Mouse (Mus musculus): ENCODE data around the gene Padi3.

Gene Padi3

DNA sequence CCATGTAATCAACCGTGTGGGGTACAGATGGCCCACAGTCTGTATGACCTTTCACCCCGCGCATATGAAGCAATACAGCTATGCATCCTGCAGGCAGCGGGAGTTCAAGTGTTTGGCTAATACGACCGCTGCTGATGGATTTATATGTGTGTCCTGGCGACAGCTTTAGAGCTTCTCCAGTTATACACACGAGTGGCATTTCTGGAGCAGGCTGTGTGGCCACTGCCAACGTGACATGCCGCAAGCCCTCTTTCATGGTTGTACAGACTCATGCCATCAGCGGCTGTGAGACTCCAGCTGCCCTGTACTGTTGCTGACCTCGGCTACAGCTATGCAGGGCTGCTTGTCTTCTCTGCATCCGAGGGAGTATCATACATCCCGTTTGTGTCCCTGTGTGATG, 29.9 kb downstream of the Padi3 start:
- no peak for DNase-seq (ENCODE audit: low read depth, low spot score)

DNA sequence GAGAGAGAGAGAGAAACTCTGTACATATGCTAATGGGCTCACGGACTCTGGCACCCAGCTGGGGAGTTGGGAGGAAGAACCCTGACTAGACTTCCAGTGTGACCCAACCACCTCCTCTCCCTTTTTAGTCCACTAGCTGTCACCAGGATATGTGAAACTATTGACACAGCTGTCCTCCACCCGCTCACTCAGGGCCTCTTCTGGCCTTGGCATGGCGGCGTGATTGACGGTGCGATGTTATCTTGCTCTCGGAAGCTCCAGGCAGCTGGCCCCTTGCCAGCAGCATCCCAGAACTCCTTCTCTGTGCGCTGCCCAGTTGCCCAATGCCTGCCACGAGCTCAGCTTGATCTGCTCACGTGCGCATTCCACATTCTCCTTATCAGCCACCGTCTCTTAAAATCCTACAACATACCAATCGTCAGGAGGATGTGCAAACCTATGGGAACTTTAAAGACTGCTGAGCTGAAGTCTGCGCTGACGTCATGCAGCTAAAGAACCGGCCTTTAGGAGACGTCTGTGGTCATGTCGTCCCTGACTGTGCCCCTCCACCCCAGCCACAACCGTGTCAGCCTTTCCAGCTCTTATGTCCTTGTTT, 30.5 kb downstream of the Padi3 start:
- DNase-seq (ENCODE audit: low read depth, low spot score): no peak

DNA sequence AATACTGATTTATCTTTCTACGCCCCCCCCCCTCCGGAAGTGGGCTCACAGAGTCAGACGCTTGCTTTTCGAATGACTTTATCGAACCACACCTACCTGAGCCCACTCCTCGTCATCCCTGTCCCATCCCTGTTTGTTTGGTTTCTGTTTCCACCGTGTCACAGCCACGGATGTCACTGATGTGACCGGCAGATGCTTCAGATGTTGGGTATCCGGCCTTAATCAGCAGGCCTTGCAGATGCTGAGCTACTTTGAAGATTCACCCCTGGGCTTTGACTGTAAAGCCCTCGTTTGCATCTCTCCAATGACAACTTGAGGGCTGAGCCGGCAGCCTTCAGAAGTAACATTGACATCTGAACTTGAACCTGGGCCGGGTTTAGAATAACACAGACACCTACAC, 33.8 kb downstream of the Padi3 start:
- DNase-seq (ENCODE audit: low read depth, low spot score): no peak

DNA sequence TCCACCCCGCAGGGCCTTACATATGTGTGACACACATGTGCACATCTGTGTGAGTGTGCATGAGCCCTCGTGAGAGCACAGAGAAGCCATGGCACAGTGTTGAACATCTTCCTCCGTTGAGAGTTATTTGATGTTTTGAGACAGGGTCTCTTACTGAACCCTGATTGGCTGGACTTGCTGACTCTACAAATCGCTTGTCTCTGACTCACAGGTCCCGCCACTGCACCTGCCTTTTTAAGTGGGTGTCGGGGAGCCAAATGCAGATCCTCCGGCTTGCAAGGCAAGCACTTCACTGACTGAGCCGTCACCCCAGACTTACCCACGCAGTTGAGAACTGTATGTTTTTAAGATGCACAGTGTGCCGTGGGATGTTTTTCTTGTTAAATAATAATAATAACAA, 34.6 kb downstream of the Padi3 start:
- DNase-seq (ENCODE audit: low read depth, low spot score): no peak

DNA sequence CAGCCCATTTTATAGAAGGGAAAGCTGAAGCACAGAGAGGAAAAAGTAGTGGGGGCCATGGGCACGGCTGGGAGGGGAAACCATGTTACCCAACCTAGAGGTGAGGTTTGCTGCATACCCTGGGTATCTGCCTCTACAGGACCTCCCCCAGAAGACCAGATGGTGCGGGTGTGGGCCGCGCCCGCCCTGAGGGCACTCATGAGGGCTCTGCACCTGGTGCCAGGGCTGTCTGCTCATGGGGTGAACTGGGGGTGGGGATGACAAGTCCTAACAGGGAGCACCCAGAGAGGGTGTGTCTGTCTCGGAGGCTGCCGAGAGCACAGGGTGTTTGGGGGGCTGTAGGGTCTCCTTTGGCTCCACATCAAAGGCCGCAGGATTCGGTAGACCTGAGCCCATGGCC, 35.6 kb downstream of the Padi3 start:
- peak; percentile 32 for DNase-seq (ENCODE audit: low read depth, low spot score)

DNA sequence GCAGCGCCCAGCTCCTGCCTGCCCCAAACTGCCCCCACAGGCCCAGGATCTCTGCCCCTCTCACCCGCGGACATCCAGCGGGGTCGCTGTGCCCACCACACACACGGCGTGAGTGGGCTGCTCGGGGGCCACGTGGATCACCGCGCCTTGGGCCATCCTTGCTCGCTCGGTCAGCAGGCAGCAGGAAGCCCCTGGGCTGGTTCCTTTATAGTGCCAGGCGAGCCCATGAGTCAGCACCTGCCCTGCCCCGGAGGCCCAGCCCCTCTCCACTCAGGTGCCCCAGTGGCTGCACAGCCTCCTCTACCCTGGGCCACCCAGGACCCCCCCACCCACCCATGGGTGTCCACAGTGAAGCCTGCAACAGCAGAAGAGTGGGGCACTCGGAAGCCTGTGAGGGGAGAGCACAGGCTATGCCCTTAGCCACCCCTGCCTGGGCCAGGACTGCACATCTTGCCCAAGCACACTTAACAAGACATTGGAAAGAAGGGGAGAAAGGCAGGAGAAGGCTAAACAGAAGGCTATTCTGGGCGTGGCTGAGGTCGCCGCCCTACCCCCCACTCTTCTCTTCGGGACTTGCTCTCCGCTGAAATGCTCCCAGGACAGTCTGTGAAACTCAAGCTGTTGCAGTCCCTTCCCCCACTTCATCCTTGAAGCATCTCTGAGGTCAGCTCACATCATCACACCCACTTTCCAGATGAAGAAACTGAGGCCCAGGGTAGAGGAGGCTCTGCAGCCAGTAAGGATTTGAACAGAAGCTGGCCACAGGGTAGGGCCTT, 36.2 kb downstream of the Padi3 start, which contains the start of gene Padi4:
Gene Padi4, minus strand, starts transcription at position 212 of the 776 bp plus-strand sequence.
- peak; percentile 91 for DNase-seq (ENCODE audit: low read depth, low spot score)

DNA sequence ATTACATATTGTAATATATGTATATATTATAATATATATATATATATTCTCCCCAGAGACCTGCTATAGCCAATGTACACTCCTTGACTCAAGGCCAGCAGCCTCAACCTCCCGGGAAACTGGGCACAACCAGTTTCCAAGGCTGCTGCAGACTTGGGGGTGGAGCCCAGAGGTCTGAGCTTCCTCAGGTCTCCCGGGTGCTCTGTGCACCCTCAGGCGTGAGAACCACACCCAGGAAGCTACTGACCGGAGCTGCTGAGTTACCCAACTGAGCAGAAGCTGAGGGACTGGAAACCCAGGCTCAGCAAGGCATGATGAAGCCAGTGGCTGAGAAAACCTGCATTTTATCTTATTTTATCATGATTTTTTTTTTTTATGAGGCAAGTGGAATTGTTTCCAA, 39.4 kb downstream of the Padi3 start:
- DNase-seq (ENCODE audit: low read depth, low spot score): peak; percentile 57

DNA sequence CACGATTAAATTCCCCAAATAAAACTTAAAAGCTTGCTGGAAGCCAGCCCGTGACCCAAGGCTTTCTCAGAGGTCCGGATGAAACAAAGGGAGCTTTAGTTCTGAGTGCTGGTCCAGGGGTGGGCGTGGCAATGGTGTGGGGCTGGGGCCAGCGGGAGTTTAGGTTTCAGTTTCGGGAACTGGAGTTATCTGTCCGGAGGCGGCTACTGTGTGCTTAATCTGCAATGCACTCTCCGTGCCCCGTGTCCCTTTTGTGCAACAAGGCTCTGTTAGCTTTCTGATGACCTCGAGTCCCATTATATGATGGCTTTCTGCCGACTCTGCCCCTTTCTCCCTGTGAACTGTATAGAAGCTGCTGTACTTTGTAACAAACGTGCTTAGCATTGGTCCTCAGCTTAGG, 40.0 kb downstream of the Padi3 start:
- peak; percentile 44 for DNase-seq (ENCODE audit: low read depth, low spot score)

DNA sequence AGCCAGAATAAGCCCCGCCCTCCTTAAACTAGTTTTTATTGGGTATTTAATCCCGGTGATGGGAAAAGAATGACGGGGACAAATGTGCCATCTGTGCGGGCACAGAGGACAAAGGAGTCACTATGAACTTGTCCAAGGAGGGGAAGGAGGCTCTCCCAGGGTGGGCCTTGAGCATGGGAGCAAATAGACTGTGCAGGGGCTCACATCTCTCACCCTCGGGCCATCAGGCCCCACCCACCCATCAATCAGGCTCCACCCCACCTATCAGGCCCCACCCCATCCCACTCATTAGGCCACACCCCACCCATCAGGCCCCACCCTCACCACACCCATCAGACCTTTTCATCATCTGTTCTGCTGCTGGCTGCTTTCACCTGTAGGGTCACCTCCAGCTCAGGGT, 41.5 kb downstream of the Padi3 start:
- peak; percentile 49 for DNase-seq (ENCODE audit: low read depth, low spot score)

DNA sequence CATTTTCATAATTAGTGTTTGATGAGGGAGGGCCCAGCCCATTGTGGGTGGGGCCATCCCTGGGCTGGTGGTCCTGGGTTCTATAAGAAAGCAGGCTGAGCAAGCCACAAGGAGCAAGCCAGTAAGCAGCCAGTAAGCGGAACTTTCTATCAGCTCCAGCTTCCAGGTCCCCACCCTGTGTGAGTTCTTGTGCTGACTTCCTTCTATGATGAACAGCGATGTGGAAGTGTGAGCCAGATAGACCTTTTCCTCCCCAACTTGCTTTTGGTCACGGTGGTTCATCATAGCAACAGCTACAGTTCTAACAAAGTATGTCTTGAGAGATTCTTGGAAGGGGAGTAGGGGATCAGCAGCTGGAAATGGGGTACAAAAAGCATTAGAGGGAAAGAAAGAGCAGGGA, 44.5 kb downstream of the Padi3 start:
- no peak for DNase-seq (ENCODE audit: low read depth, low spot score)

DNA sequence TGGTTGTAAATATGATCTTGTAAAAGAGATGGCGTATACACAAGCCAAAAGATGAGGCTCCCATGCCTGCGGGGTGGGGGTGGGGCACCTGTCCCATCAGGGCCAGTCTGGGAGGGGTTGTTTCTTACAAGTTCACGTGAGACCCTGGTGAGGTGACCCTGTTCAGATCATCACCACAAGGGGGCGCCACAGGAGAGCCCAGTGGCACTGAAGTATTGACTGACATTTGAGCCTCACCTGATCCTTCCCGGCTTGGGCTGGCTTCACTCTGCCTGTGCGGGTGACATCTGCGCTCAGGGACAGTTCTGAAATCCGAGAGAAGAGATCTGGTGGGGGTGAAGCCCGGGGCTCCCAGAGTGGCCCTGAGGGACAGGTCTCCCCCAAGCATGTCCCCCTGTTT, 47.3 kb downstream of the Padi3 start:
- DNase-seq (ENCODE audit: low read depth, low spot score): peak; percentile 78

DNA sequence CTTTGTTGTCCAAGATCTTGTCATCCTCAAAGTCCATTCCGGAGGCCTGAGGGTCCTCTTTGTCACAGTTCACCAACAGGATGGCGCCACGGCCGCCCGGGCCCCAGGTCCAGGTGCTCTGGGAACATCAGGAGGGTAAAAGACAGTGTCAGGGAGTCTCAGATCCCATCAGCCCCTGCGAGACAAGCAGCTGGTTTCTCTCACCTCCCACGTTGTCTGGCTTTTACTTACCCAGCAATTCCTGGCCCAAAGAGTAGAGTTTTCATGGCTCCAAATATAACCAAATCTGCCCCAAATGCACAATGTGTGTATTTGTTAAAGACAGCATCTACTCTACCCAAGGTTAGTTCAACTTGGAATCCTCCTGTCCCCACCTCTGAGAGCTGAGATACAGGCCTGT, 48.8 kb downstream of the Padi3 start:
- no peak for DNase-seq (ENCODE audit: low read depth, low spot score)

DNA sequence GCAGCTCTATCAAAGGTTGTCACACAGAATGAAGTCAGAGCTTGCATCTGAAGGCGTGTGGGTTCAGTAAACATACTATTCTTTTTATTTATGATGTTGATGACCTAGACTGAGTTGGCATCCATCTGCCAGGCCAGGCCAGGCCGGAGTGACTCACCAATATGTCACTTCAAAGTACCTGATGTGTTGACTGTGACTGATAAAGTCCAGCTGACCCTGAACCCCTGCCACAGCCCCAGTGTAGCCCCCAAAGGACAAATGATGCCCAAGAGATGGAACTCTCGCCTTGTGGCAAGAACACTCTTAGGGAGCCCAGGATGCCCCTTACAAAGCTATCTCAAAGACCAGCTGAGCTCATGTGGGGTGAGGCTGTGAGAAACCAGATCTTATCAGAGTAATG, 54.6 kb downstream of the Padi3 start:
- no peak for DNase-seq (ENCODE audit: low read depth, low spot score)

DNA sequence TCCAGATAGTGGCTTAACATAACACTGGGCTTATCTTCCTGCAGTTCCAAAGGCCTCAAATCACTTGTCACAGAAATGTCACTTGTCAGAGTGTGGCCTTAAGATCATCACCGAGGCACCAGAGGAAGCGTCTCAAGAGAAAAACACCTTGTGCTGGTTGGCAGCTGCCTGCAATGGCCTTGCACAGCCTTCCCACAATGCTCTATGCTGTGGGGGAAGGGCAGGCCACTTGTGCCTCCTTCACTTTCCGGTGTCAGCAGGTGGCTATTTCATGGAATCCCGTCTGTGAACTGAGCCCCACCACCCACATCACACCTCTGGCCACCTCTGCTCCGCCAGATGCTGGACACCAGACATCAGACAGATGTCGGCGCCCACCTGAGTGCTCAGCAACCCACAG, 57.1 kb downstream of the Padi3 start:
- no peak for DNase-seq (ENCODE audit: low read depth, low spot score)

DNA sequence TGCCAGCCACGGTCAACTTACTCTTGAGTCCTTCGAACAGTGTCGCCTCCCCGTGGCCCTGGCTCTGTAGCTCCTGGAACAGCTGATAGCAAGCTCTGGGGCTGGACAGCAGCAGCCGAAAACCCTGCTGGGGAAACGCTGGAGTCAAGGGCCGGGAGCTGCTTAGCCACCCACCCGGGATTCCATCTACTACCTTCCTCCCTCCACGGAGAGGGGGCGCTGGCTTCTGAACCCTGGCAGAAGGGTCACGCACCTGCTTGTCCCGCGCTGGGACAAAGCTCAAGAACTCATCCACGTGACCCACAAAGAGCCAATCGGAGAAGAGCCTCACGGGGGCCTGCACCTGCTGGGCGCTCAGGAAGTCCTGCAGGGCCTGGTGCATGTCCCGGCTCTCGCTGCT, 60.1 kb downstream of the Padi3 start:
- peak; percentile 89 for DNase-seq (ENCODE audit: low read depth, low spot score)

DNA sequence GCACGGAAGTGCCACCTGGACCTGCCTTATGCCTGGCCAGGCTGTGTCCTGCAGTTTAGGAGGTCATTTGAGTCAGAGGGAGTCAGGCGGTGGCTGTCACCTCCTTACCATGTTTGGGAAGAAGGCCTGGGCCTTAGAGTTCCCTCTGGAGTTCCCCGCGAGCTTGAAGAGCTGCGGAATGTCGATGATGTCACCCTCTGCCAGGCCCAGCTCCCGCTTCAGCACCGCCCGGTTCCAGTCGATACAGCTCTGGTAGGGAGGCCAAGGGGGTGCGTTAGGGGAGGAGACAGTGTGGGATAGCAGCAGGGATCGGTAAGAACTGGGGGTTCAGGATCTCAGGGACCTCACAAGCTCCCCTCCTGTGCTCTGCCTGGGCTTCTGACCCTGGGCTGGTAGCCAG, 62.5 kb downstream of the Padi3 start:
- no peak for DNase-seq (ENCODE audit: low read depth, low spot score)

DNA sequence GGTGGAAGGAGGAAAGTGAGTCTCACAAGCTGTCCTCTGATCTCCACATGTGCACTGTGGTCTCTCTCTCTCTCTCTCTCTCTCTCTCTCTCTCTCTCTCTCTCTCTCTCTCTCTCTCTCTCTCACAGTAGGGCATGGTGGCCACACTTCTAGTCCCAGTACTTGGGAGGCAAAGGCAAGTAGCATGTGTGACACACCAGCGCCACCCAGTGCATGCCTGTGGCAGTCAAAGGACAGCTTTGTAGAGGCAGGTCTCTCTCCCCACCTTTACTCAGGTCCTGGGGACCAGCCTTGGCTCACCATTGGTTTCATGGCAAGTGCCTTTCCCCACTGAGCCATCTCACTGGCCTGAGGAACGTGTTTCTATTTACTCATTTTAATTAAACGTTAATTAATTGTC, 65.8 kb downstream of the Padi3 start:
- peak; percentile 84 for DNase-seq (ENCODE audit: low read depth, low spot score)

DNA sequence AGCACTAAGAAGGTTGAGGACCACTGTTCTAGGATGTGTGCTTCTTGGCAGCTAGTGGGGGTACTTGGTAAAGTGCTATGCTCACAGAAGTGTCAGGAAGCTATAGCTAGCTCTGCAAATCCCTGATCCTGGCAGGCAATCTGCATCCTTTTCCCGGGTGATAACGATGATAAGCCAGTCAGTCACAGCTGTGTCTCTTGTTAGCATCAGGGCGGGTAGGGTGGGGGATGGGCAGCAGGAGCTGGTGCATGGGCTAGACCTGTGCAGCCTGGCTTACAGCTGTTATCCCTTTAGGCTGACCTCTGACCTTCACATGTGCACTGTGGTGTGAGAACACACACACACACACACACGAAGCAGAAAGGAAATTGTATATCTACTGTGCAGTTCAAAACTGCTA, 67.4 kb downstream of the Padi3 start:
- DNase-seq (ENCODE audit: low read depth, low spot score): no peak

DNA sequence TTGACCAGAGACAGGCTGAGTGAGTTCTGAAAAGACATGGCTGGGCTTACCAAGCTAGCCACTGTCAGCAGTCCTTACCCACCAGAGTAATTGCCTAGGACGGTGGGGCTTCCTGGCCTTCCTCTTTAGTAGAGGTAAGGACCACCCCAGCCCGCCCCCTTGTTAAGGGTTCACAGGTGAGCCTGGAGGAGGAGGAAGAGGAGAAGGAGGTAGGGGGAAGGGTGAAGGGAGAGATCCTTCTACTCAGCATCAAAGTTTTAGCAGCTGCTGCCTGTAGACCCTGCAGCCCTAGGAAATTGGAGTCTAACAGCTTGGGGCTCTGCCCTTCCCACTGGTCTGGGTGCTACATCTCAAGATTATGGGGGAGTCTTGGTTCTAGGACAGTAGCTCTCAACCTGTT, 67.9 kb downstream of the Padi3 start, which contains the start of gene Padi6:
Gene Padi6, minus strand, starts transcription at position 101 of the 400 bp plus-strand sequence.
- no peak for DNase-seq (ENCODE audit: low read depth, low spot score)

DNA sequence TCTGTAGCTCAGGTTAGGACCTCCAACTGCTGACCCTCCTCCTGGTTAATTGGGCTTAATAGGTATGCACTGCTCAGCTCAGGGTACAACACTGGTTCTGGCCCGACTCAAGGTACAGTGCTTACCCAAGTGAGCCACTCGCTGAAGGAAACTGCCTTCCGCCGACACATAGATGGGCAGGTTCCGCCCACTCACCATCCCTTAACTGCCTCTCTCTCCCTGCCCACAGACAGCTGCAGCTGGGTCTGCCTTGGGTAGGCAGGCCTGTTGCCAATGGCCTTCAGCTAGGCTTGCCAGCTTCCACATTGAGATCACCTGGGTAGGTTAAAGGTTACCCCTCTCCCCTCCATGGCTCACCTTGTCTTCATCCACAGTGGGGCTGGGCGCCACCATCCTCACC, 69.0 kb downstream of the Padi3 start:
- no peak for DNase-seq (ENCODE audit: low read depth, low spot score)

DNA sequence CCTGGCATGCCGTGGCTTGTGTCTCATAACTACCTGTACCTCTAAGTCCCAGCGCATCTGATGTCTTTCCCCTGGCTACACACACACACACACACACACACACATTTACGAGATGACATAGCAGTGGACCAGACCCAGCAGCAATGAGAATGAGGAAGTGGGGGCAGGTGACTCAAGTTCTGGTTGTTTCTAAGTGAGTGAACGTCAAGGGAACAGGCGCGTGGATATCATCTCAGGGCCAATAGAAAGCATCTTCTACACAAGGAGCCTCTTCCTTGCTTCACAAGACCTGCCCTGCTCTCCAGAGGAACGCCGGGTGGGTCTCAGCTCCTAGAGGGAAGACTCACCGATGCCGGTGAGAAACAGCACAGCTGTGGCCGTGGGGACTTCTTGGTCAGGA, 69.8 kb downstream of the Padi3 start:
- no peak for DNase-seq (ENCODE audit: low read depth, low spot score)
